Mouse (Mus musculus) frontal cortex, adult 2 months (tissue): Measurements from ENCODE around the gene Mageb16. TPM values are rescaled to one million over a fixed set of nuclear protein-coding genes. Genes with fewer than 3 reads are reported as not detected.

Source experiments
- DNase-seq, 2 experiments: peaks; one replicate each; pipeline ENCODE4 v3.0.0; 2022; ENCODE audit warnings: low spot score in 1 of 2; ENCODE audit errors: extremely low spot score in 1 of 2
- polyA plus RNA-seq: library from polyadenylated mRNA; depleted of rRNA; stranded (reverse); fragments of >200 nt; gene quantifications from 2 replicates; pipeline ENCODE4 v1.2.3, GENCODE M21; 2012; rRNA removed

Gene Mageb16
- 0.32 and 0.65 TPM in 2 replicates for polyA plus RNA-seq

DNA sequence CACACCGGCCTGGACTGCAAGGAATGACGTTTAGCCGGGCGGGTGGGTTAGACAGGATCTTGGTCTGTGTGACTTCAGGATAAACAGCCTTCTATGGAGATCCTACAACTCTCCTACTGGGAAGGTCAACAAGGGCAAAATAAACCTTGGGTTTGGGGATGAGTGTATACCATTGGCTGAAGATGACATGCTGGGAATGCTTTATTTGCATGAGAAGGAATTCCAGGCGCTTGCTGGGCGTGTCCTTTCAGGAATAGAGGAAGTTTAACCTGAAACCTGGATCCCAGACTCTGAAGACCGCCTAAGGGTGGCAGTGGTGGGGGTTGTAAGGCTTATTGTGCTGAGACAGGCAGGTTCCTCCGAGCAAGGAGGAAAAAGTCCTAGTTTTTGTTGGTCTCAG lies at the start of gene Mageb16:
Gene Mageb16, minus strand, starts transcription at position 25 of the 400 bp plus-strand sequence.
- no peak for DNase-seq

DNA sequence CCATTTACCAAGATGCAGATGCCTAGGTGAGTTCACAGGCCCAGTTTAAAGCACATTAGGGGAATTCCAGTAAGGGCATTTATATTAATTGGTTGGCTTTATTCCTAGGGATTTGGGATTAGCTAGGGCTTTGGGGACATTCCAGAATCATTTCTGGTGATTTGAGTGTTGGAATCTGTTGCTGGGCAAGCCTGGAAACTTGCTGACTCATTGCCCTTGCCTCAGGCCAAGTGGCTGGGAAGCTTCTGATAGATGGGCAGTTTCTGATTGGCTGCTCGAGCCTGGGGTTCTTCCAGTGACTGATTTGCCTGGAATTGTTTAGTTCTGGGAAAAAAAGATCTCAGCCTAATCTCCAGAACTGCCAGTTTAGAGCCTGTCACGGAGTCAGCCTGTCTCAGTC lies 20.1 kb downstream of the Mageb16 start:
- no peak for DNase-seq

GRCm38 (mm10) chrX:79635396-79635795 lies 35.8 kb downstream of the Mageb16 start:
- no peak for DNase-seq

DNA sequence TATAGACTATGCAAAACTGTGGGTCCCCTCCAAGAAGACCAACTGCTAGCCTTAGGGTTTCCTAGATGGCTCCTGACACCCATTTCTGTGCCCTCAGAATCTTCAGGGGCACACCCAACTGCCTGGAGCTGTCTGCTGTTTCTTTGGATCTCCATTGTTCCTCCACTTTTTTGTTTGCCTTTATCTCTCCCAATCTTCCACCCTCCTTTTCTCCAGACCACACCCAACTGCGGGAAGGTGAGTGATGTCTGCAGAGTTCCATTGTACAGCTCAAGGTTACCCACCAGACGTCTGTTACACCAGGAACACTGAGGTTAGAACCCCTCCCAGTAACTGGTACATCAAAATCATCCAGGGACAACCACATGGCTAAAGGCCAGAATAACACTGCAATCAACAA lies 64.8 kb downstream of the Mageb16 start:
- DNase-seq, result no peak

Other genes starting within 250 kb of the Mageb16 start
- gene Gm7173, start 154.2 kb downstream of the Mageb16 start, polyA plus RNA-seq, result 0.20 and 0.50 TPM in 2 replicates